Comparison of ENCODE assay signal across 24 mouse cellular contexts in the genomic region with DNA sequence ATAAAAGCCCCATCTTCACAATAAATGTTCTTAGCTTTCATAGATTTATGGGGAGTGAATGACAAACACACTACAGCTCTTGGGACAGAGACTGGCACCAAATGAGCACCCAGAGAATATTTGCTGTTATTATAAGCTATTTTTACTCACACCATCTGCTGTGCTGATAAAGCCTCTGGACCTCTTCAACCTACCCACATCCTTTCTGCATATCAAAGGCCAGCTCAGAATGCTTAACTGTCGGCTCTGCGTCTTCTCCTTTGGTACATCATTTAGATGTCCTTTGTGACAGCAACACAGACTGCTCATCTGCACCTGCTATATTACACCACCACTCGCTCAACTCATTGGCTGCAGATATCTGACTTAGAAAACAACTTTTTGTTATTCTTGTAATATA.
"Had no signal": no experiment of that assay in that cellular context is flagged by ENCODE, and none has a peak within 500 bp of the region (broad histone marks: within the 10 kb centered on the region; RNA-seq: fewer than 3 reads in every experiment).

No protein-coding gene starts in this region.

- H3K27me3 ChIP-seq: heart, embryonic 12.5 days; hindbrain, embryonic 13.5 days; hindbrain, embryonic 15.5 days; limb, embryonic 12.5 days; liver, embryonic 13.5 days had no signal

- H3K36me3 ChIP-seq: liver, embryonic 13.5 days had no signal

- H3K4me2 ChIP-seq: heart, embryonic 12.5 days; hindbrain, embryonic 13.5 days; hindbrain, embryonic 15.5 days; limb, embryonic 12.5 days; liver, embryonic 11.5 days; liver, embryonic 13.5 days had no signal

- ATAC-seq: hindbrain, postnatal 0 days; intestine, embryonic 16.5 days had no signal

- H3K4me1 ChIP-seq: heart, embryonic 10.5 days; hindbrain, embryonic 13.5 days; hindbrain, embryonic 15.5 days; limb, embryonic 10.5 days; limb, embryonic 12.5 days; liver, embryonic 13.5 days had no signal

- H3K9me3 ChIP-seq: heart, embryonic 10.5 days; heart, embryonic 12.5 days; hindbrain, embryonic 13.5 days; hindbrain, embryonic 15.5 days; limb, embryonic 10.5 days; limb, embryonic 12.5 days; liver, embryonic 13.5 days had no signal

- H3K27ac ChIP-seq: gastrocnemius, adult 2 months; heart, embryonic 10.5 days; hindbrain, embryonic 13.5 days; hindbrain, embryonic 15.5 days; hindbrain, postnatal 0 days; layer of hippocampus, adult 2 months; left cerebral cortex, adult 2 months; limb, embryonic 10.5 days; limb, embryonic 12.5 days; liver, embryonic 13.5 days had no signal

- H3K9ac ChIP-seq: heart, embryonic 12.5 days; hindbrain, embryonic 13.5 days; hindbrain, embryonic 15.5 days; limb, embryonic 12.5 days; liver, embryonic 13.5 days had no signal

- DNase-seq: gastrocnemius, adult 2 months; gastrocnemius, postnatal 10 days; gastrocnemius, postnatal 25 days; heart, adult 18-20 months; heart, postnatal 14 days; heart, postnatal 36 days; kidney, adult 18-20 months; kidney, adult 8-10 months; kidney, postnatal 10 days; kidney, postnatal 25 days; kidney, postnatal 4 days; liver; liver, embryonic 13.5 days had no signal

- H3K4me3 ChIP-seq: gastrocnemius, adult 2 months; heart, embryonic 10.5 days; heart, embryonic 12.5 days; hindbrain, embryonic 13.5 days; hindbrain, embryonic 15.5 days; layer of hippocampus, adult 2 months; left cerebral cortex, adult 2 months; limb, embryonic 10.5 days; limb, embryonic 12.5 days; liver, embryonic 13.5 days had no signal
